Mouse (Mus musculus) cortical plate, adult 2 months (tissue): ENCODE results near the gene Ppp1cb.

ENCODE experiments used
- CTCF ChIP-seq: fragments of 200-500 bp; IDR thresholded peaks from 2 replicates; pipeline ENCODE4 v1.5.1; 2011; ENCODE audit warnings: mild to moderate bottlenecking, control low read depth, low read length; ENCODE audit not compliant: insufficient read depth; ENCODE audit errors: extremely low read depth
- POLR2A ChIP-seq: fragments of 200-500 bp; IDR thresholded peaks from 2 replicates; pipeline ENCODE4 v1.6.1; 2011; ENCODE audit warnings: mild to moderate bottlenecking, low read length, control low read depth; ENCODE audit not compliant: insufficient read depth; ENCODE audit errors: extremely low read depth

- TF ChIP-seq POLR2A (no peak), CTCF (no peak)
Observed at GRCm38 (mm10) chr5:32438564-32438922, 20.1 kb upstream of the Ppp1cb start.
